Mouse (Mus musculus) CD4-positive, CD25-positive, alpha-beta regulatory T cell, adult 4 months (primary cell): ENCODE data around the gene Krtap3-2. TPM values are rescaled to one million over a fixed set of nuclear protein-coding genes. Genes with fewer than 3 reads are reported as not detected.
"Not testable (repeated sequence)": the region's sequence is repeated elsewhere in the genome, so short reads cannot be mapped to it uniquely, and the experiment has no call there.

ENCODE experiments used
- ATAC-seq: one replicate; pipeline ENCODE4 v1.8.0; 2017
- polyA plus RNA-seq, 2 experiments: library from polyadenylated mRNA; unstranded; fragments of 100-300 nt; shearing (Covaris generic); gene quantifications; one replicate each; pipeline ENCODE4 v1.2.1; 2017

Krtap3-2 gene
- not detected for polyA plus RNA-seq

DNA sequence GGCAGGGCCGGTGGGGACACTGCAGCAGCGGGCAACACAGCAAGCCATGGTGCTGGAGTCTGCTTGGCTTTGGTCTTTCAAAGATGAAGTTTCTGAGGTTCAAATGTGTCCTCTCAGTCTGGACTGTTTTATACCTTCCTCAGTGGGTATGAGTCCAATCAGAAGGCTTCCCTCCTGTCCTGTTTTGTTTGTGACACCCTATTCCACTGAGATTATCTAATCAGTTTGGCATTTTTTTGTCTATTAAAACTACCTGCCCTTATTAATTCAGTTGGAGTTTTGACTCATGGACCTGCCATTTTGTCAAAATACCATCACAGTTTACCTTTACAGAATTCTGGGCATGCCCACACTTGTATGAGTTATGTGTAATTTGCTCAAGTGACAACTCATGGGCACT, at the start of gene Krtap3-2:
TSS of gene Krtap3-2 (minus strand) at position 101 of the 400 bp plus-strand sequence.
- ATAC-seq = no peak

DNA sequence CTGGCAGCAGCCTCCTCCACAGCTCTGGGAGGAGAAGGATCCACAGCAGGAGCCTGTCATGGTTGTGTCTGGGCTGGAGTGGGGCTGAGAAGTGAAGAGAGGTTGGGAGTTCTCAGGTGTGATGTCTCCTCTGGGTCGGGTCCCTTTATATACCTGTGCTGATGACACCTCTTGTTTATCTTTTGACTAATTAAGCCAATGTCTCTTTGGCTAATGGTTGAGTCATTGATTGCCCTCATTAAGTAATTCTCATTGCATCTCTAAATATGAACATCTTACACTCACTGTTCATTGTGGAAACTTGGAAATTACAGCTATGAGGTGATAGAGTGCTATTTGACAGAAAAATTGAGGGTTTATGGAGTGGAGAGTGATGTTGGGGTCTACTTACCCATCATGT, 46.6 kb upstream of the Krtap3-2 start, which contains the start of gene Gm11938:
TSS of gene Gm11938 (minus strand) at position 101 of the 400 bp plus-strand sequence.
- not testable (repeated sequence) for ATAC-seq

DNA sequence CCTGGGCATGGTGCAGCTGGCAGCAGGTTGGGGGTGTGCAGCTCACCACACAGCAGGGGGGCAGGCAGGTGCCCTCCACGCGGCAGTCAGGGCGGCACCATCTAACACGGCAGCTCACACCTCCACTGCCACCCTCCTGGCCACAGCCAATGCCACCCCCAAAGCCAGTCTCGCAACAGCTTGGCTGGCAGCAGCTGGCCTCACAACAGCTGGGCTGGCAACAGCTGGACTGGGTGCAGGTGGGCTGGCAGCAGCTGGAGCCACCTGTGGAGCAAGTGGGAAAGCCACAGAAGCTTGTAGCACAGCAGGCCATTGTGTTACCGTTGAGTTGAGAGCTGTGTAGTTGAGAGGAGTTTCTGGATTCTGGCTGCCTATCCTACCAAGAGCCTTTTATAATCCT, 41.1 kb upstream of the Krtap3-2 start, which contains the start of gene Krtap9-3:
TSS of gene Krtap9-3 (minus strand) at position 364 of the 400 bp plus-strand sequence.
- not testable (repeated sequence) for ATAC-seq

DNA sequence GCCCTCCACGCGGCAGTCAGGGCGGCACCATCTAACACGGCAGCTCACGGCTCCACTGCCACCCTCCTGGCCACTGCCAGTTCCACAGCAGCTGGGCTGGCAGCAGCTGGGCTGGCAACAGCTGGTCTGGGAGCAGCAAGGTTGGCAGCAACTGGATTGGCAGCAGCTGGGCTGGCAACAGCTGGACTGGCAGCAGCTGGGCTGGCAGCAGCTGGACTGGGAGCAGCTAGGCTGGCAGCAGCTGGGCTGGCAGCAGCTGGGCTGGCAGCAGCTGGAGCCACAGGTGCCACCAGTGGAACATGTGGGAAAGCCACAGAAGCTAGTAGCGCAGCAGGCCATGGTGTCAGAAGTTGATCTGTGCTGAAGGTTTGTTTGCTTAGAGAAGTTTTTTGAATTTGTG, 34.3 kb upstream of the Krtap3-2 start, which contains the start of gene Krtap1-3:
TSS of gene Krtap1-3 (minus strand) at position 359 of the 400 bp plus-strand sequence.
- no peak for ATAC-seq

DNA sequence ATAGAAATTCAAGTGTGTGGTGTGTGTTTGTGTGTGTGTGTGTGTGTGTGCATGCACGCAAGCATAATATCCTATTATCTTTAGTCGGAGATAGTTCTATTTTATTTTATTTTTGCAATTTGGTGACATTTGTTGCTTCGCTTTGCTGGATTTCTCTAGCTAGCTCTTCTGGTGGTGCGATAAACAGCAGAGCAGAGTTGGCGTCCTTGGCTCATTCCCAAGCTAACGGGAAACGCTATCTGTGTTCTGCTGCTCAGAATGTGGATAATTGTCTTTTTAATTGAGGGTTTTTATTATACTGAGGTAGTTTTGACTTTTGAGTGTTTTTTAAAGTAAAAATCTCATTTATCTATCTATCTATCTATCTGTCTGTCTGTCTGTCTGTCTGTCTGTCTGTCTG, 28.4 kb upstream of the Krtap3-2 start:
- no peak for ATAC-seq

DNA sequence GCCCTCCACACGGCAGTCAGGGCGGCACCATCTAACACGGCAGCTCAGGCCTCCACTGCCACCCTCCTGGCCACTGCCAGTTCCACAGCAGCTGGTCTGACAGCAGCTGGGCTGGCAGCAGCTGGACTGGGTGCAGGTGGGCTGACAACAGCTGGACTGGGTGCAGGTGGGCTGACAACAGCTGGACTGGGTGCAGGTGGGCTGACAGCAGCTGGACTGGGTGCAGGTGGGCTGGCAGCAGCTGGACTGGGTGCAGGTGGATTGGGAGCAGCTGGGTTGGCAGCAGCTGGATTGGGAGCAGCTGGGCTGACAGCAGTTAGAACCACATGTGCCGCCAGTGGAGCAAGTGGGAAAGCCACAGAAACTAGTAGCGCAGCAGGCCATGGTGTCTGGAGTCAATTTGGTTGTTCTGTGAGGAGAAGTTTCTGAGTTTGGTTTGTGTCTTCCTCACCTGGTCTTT, 26.6 kb upstream of the Krtap3-2 start, which contains the start of gene Krtap1-4:
TSS of gene Krtap1-4 (minus strand) at position 410 of the 460 bp plus-strand sequence.
- no peak for ATAC-seq

DNA sequence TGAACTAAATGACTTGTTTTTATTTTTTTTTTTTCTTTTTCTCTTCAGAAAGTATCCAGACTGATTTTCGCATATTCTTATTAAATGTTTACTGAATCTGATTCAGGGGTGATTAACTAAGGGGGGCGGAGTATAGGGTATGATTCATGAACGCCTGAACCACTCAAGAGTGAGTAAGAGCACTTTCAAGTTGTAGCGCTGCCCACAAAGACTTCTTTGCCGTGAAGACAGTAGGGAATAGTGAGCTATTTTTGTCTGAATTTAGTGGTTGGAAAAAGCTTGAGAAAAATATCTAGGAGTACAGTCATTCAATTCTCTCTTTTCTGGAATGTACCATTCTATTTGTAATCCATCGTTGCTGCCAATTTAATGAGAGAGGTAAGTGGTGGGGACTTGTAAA, 24.9 kb upstream of the Krtap3-2 start:
- ATAC-seq = no peak

DNA sequence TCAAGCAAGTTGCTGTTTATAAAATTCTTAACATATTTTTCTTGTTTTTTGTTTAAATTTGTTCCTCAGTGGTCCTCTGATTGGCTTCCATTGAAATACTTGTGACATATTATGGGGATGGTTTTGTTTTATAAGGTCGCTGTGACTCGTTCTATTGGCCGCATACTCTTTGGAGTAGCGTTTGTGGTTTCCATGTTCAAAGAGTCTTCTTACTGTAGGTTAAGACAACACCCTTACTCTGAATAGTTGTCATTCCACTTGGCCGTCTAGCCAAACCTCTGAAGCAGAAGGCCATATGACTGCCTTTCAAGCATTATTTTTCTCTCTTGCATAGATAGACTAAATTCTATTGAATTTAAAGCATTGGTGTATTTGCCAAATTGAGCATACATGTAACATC, 24.4 kb upstream of the Krtap3-2 start:
- no peak for ATAC-seq

DNA sequence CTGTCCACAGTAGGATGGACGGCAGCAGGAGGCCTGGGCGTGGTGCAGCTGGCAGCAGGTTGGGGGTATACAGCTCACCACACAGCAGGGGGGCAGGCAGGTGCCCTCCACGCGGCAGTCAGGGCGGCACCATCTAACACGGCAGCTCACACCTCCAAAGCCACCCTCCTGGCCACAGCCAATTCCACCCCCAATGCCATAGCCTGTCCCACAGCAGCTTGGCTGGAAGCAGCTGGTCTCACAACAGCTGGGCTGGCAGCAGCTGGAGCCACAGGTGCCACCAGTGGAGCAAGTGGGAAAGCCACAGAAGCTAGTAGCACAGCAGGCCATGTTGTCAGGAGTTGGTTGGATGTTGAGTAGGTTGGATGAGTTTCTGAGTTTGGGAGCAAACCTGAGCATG, 24.0 kb upstream of the Krtap3-2 start, which contains the start of gene Krtap1-5:
TSS of gene Krtap1-5 (minus strand) at position 381 of the 400 bp plus-strand sequence.
- ATAC-seq = no peak

DNA sequence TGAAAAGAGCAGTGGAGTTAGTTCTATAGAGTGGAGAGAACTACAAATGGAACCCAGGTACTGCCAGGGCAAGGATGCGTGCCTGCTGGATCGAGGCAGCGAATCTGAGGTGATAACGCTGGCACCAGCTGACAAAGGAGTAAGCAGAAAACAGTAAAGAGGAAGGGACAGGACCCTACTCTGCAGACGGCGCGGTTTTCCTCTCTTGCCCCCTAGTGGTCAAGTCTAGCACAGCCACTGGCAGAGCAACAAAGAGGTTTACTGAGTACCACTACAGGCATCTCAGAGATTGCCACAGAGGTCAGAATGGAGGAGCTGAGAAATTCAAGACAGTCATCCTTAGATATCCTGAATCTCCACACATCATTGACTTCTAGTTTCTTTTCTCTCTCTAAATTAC, 17.5 kb upstream of the Krtap3-2 start:
- ATAC-seq = no peak

DNA sequence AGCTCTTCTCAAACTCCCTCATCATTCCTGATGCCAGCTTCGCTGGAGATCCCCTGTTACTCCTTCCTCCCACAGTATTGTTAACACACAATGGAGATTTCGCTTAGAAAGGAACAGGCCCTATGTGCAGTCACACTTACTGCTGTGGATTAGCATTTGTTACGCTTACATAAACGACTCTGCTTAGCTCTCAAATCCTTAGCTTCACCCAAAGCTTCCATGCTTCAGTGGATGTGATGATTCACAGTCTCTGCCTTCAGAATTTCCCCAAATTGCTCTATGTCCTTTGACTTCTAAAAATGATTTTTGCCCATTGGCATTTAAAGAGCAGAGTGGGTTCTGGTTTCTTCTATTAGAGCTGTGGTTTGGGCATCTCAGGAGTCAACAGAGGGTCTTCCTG, 16.5 kb upstream of the Krtap3-2 start:
- ATAC-seq = no peak

DNA sequence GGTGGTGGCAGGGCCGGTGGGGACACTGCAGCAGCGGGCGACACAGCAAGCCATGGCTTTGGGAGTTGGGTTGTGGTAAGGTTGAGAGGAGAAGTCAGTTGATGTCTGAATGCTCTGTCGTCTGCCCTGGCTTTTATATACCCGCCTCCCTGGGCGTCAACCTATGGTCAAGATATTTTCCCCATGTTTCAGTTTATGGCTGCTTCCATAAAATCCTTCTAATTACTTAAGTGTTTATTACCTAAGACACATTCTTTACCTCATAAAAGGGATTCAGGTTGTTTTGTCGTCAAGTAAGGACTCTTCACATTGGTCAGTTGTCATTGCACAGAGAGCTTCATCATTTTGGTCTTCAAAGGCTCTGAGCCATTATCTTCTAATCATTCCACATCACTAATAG, 9.9 kb upstream of the Krtap3-2 start, which contains the start of gene Krtap3-1:
TSS of gene Krtap3-1 (minus strand) at position 101 of the 400 bp plus-strand sequence.
- ATAC-seq = no peak

DNA sequence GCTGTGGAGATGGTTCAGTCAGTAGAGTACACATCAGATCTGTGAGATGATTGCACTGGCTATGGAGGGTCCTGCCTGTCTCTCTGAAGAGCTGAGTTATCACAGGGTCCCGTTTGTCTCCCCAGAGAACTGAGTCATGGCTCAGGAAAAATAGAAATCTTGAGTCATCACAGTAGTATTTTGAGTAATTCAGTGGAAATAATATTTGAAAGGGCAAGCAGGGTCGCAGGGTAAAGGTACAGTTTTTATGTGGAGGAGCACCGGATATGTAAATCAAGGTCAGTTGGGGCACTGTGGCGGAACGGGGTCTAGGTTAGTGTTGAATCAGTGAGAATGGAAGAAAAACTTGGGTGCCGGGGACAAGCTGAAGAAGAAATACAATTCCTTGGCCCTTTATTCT, 5.9 kb upstream of the Krtap3-2 start:
- no peak for ATAC-seq

DNA sequence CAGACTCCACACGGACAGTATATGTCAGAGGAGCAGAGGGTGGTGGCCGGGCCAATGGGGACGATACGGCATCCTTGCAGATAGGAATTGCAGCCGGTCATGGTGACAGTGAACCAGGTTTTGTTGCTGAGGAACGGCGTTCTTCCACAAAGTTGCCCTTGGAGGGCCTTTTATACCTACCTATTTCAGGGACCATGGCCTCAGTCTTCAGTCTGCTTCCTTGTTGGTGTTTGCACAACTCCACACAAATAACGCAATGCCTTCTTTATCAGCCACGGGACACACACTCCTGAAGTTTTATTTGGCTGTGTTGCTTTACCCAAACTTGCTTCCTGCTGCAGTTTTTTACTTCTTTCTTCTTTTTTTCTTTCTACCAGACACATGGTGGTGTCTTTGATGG, 2.7 kb upstream of the Krtap3-2 start, which contains the start of gene Gm11939:
TSS of gene Gm11939 (minus strand) at position 101 of the 400 bp plus-strand sequence.
- ATAC-seq = no peak

DNA sequence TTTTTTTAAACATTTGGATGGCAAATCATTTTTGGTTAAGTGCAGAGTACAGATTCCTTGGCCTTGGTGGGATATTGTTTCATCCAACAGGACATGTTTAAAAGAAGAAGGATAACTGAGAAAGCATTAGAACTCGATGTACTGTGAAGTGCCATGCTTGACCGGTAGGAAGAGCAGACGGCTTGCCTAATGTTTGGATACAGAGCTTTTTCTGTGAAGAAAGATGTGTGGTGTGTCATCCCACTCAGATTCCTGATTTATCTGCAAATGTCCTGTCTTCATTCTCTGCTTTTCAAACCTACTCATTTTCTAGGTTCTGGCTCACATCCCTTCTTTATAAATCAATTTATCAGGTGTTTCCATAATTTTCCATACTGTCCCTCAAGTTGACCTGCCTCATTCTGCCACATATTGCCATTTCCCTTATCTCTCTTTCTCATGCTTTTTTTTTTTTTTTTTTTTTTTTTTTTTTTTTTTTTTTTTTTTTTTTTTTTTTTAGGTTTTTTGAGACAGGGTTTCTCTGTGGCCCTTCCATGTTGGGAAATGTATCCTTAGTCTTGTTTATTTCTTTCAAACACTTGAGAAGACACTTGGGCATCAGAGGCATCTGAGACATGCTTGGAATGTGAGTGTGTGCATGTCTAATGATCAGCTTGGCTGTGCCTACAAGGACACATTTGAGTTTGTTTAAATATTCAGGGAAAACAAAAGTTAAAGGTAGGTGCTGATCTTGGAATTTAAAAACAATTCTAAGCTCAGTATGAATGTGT, 1.5 kb upstream of the Krtap3-2 start:
- no peak for ATAC-seq

DNA sequence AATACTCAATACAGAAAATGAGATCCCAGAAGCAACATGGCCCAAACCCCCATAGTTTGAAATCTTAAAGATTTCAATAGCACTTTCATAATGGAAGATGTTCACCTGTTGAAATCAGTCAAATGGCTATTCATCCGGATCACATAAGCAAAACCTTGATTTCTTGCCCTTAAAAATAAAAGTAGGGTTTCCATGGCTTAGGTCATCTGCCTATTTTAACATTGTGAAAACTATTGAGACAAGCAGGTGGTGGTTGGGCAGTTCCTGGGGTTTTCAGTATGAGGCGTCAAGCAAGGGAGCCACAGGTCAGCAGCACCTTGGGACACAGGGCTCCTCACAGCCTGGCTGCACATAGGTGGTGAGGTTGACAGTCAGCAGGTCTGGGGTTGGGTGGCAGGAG, 458 bp downstream of the Krtap3-2 start:
- ATAC-seq = no peak

DNA sequence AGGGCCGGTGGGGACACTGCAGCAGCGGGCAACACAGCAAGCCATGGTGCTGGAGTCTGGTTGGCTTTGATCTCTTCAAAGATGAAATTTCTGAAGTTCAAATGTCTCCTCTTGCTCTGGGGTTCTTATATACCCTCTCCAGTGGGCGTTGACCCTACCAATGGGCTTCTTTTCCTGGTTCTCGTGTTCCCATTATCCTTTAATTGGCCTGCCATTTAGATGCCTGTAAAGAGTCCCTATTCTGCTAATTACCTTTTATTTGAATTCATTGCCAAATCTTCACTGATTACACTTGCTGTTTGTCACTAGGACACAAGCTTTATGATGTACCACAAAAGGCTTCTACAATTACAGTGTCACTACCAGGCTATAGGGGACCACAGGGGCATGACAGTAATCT, 5.9 kb downstream of the Krtap3-2 start, which contains the start of gene Krtap3-3:
TSS of gene Krtap3-3 (minus strand) at position 101 of the 400 bp plus-strand sequence.
- ATAC-seq = no peak

DNA sequence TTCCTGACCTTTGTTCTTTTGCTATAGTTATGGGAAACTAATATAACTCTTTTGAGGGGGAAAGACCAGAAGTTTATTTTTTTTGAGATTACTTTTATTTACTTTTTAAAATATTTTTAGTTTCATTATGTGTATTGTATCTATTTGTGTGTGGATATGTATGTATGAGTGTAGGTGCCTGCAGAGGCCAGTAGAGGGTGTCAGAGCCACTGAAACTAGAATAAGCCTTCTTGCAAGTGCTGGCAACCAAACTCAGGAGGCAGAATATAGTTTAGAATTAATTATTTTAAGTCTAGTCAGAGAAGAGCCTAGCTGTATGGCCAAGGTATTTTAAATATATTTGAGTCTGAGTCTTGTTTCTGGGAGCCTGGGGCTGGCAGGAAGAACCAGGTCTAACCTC, 8.8 kb downstream of the Krtap3-2 start:
- ATAC-seq = no peak

DNA sequence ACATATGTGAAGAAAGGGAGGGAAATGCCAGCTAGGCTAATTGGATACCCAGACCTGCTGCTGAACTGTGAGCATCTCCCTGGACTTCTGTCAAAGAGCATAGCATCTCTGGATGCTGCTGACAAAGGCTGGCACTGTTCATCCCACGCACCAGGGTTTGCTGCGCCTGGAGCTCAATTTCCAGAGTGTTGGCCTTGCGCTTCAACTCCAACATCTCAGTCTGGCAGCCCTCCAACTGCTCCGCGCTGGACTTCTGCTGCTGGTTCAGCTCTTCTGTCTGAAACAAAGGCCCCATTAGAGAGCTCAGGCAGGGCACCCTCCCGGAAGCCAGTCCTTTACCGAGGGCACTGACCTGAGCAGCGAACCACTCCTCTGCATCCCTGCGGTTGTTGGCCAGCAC, 16.9 kb downstream of the Krtap3-2 start:
- no peak for ATAC-seq

DNA sequence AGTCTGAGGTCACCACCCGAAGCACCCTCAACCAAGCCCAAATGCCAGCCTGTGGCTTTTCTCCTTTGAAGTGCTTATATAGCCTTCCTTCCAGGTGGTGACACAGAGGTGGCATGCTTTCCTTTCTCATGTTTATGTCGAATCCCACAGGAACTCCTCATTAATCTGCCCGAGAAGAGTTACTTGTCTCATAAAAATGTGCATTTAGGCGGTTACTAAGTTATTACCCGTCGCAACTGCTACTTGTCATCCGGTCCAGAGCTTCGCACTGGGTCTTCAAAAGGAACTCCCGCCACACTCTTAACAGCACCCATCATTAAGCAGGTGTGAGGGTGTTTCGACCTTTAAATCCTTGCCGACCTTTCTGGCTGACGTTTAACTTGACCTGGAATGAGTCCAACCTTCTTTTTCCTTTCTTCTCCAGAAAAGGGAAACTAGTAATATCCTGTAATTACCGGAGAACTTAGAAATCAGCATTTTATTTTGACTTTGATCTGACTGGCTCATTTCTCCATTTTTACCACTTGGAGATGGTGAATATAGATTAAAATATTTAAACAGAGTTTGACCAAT, 35.3 kb downstream of the Krtap3-2 start, which contains the start of gene Krt39:
TSS of gene Krt39 (minus strand) at position 51 of the 573 bp plus-strand sequence.
- ATAC-seq = no peak

DNA sequence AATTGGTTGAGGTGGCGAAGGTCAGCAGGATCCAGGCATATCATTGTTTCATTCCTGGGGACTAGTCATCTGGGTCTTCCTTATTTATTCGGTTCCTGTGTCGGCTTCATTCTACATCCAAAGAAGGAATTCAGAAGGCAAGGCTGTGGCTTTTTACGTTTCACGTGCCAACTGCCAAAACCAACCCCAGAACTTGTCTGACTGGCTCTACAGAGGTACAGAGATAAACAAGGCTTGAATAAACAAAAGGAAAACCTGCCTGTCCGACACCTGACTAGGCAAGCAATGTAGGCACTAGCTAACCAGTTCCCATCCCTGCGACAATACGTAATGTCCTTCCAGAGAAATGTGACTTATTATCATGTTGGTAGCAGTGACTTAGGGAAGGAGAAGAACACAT, 42.6 kb downstream of the Krtap3-2 start:
- no peak for ATAC-seq
